Mouse (Mus musculus) adrenal gland, postnatal 25 days (tissue): ENCODE data around the gene Ccdc12. TPM values are rescaled to one million over a fixed set of nuclear protein-coding genes. Genes with fewer than 3 reads are reported as not detected.
"Not testable (repeated sequence)": the region's sequence is repeated elsewhere in the genome, so short reads cannot be mapped to it uniquely, and the experiment has no call there.

ENCODE experiments used
- DNase-seq: peaks from one replicate; pipeline ENCODE4 v3.0.0; 2021; ENCODE audit warnings: mixed read lengths
- total RNA-seq: library from RNA; stranded (reverse); gene quantifications from 2 replicates; pipeline ENCODE4 v1.2.3, GENCODE M21; 2021

The Ccdc12 gene
- total RNA-seq, 1 experiment from 2014 or later, result 69.5 TPM

- no peak for DNase-seq
Measured at GRCm38 (mm10) chr9:110673107-110673752, 16.9 kb downstream of the Ccdc12 start.

DNA sequence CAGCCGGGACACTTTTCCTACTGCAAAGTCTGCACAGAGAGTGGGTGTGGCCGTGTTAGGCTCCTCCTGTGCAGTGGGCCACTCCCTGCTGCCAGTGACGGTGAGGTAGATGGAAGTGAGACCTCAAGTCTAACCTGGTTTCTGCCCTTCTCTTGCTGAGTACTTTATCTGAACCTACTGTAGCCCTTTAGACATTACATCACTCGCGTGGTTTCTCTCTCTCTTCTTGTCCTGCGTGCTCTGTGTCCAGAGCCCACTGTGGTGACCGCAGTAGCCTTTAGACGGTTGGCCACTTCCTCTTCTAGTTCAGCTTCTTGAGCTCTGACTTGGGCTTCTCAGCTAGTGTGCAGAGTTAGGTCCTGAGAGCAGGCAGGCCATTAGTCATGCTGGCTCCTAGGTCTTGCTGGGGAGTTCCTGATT, 20.2 kb downstream of the Ccdc12 start:
- no peak for DNase-seq

DNA sequence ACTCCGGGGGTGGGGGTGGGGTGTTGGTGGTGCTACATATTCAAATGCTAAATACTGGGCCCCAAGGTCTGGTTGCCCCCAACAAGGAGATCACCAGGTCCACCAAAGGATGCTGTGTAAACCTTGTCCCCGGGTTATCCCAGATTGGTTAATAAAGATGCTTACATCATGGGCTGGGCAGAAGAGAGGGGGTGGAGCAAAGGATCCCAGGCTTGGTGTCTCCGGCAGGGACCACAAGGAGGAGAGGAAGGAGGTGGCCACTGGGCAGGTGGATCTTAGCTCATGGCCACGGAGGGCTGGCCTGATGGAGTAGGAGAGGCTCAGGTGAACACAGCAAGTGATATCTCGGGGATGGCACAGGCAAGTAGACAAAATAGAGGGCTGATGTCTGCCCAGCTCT, 22.6 kb downstream of the Ccdc12 start:
- no peak for DNase-seq

GRCm38 (mm10) chr9:110680736-110681507, 24.6 kb downstream of the Ccdc12 start:
- no peak for DNase-seq

DNA sequence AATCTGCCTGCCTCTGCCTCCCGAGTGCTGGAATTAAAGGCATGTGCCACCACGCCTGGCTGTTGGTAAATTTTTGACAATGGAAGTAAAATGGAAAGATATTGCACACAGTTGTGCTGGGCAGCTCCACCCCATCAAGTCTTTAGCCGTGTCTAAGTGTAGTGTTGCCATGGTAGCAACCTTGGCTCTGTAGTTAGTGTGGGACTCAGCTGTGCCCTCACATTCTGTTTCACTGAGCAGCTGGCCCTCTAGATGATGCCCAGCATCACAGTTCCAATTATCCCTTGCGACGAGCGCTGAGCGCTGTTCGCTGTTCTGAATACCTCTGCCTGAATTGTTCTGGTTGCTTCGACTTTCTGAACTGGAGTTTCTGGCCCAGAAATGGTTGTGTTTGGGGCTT, 25.5 kb downstream of the Ccdc12 start:
- peak; percentile 36 for DNase-seq

- peak; percentile 49 for DNase-seq
Measured at GRCm38 (mm10) chr9:110682255-110682654, 26.0 kb downstream of the Ccdc12 start.

- not testable (repeated sequence) for DNase-seq
Measured at GRCm38 (mm10) chr9:110682697-110683096, 26.4 kb downstream of the Ccdc12 start.

- no peak for DNase-seq
Measured at GRCm38 (mm10) chr9:110683574-110684099, 27.3 kb downstream of the Ccdc12 start.

DNA sequence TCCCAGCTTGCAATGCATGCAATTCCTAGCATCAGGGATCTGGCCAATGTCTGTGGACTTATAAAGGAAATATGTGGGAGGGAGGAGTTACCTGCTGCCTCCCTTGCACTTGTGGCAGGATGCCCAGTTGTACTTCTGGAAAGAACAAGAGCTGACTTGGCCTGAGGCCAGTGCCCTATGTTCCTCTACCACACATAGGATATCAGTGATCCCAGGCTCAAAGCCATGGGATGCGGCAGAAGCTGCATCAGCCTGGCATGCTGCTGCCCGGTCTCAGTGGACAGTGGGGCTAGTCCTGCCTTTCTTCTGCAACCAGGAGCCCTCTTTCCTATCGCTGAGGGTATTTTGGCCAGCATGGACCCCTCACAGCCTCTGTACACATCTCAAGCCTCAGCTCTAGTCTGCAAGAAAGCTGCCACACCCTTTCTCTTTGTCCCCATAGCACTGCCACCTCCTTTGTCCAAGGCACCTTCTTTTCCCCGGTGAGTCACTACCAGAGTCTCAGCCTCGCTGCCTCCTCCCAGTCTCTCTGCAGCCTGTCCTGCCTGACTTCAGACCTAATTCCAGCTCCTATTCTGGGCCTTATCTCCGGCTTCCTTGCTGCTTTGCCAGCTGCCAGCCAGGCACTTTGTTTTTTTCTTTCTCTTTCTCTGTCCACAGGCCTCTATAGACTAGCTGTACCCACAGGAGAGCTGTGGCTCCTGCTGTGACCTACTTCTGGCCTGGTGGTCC, 28.0 kb downstream of the Ccdc12 start:
- DNase-seq, result peak; percentile 62

GRCm38 (mm10) chr9:110685187-110685586, 28.9 kb downstream of the Ccdc12 start:
- DNase-seq, result peak; percentile 61

- DNase-seq, result peak; percentile 47
Measured at GRCm38 (mm10) chr9:110685591-110685990, 29.3 kb downstream of the Ccdc12 start.

DNA sequence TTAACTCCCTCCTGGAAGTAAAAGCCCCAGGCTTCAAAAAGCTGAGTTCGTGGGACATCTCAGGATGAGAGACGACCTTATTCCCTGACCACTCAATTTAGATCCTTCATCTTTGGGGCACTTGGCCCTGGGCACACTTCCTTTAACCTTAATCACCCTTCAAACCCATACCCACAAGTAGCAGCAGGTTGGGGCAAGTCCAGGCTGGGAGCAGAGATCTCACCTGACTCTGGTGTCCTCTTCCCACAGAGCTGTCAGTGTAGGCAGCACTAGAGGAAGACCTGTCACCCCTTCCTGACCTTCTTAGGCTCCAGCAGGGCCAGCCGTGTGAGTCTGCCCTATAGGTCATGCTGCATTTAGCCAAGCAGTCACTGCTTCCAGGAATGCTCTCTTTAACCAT, 30.2 kb downstream of the Ccdc12 start:
- no peak for DNase-seq

- no peak for DNase-seq
Measured at GRCm38 (mm10) chr9:110687061-110687460, 30.8 kb downstream of the Ccdc12 start.

GRCm38 (mm10) chr9:110687846-110688245, 31.5 kb downstream of the Ccdc12 start:
- no peak for DNase-seq

DNA sequence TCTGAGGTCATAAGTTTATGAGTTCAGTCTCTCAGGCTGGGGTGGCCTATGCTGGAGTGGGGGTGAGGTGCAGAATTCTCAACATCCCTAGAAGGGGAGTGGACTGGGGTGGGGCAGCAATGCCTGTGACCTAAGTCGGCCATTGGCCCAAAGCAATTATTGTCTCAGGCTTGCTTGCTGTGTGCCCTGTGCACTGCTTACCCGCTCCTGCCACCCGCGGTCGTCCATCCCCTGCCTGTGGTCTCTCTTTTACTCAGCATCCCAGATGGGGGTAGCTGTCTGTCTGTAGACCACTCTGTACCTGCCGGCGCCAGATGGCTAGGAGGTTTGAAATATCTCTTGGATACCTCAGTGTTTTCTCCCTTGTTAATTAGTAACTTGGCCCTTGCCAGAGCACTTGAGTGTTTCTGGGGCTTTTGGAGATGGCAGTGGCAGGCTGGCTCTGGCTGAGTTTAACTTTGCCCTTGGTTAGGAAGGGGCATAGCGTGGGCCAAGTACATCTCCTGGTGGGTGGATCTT, 33.0 kb downstream of the Ccdc12 start:
- DNase-seq, result no peak

- DNase-seq, result no peak
Measured at GRCm38 (mm10) chr9:110695165-110695755, 39.0 kb downstream of the Ccdc12 start.

GRCm38 (mm10) chr9:110696427-110696826, 40.1 kb downstream of the Ccdc12 start:
- DNase-seq, result no peak

DNA sequence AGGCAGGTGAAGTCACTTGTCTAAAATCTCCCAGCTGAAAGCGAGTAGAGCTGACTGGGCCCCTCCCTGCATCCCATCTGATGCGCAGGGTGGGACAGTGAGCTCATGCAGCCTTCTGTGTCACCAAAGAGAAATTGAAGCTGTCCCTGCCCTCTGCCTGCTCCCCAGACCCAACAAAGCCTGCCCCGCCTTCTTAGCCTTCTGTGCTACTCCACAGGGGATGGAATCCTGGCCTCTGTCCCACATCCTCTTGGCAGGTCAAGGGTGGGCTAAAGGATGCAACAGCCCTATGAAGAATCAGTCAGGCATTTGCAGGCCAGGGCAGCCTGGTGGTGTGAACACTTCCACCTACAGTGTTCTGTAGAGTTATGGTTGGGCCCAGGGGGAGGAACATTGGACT, 41.2 kb downstream of the Ccdc12 start:
- DNase-seq, result no peak

DNA sequence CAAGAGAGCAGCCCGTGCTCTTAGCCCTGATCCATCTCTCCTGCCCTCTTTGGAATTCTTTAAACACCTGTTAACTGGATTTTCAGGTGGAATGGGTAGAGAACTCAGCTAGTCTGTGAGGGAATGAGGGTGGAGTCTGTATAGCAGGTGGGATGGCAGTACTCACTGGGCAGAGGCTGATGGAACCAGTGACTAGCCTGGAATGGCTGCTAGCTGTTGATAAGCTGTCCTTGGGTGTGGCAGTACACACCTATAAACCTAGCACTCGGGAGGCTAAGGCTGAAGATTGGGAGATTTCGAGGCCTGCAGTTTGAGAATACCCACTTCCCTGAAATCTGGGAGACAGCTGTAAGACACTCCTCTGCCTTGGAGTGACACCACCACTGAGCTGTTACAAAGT, 43.3 kb downstream of the Ccdc12 start:
- no peak for DNase-seq

DNA sequence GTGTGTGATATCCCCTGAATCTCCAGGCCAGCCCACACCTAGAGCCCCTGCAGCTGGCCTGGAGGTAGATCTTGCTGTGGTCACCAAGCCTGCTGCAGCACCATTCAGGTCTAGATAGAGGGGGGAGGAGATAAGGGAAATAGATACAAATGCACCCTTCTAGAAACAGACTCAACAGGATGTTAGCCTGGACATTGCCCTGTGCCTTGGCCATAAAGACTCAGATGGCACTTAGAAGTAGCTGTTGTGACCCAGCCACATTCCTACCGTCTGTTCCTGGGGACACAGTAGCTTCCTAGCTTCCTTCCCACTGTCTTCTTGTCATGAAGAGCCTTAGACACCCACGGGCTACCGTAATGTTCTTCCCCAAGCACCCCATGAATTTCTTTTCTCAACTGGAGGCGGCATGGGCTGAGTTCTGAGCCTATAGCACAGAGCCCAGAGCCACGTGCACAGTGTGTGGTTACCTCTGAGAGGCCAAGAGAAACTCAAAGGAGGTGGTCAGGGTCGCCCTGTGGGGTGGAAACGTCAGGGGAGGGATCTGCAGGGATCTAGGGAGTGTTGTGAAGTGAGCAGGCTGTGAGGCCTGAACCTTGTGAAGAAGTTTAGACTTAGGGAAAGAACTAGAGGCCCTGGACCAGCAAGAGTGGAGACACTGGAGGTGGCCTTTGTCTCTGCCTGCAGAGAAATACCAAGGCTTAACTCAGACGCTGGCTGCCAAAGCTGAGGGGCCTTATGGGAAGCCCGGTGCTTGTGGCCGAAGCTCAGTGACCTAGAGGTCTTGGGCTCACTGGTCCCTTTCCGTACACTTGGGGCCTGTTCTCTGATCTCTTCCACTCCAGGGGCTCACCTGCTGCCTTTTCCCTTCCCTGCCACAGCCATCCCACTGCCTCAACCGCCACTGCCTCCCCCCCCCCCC, 45.1 kb downstream of the Ccdc12 start:
- DNase-seq, result no peak

DNA sequence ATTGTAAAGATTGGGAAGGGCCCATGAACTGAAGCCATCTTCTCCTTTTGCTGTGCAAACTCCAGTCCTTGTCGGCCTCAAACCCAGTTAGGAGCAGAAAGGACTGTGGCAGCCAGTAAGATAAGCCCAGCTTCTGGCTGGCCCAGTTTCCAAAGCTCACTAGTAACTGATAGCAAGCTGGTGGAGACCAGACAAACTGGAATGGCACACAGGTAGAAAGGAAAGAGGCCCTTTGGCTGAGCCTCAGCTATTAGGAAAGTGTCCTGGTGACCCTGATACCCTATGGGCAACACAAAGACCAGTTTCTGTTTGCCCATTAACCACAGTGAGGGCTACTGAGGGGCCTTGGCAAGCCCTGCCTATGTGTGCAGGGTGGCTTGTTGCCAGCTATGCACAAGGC, 46.5 kb downstream of the Ccdc12 start:
- DNase-seq, result no peak
